Mouse (Mus musculus): ENCODE measurements around the gene Gpc4. TPM values are rescaled to one million over a fixed set of nuclear protein-coding genes. Genes with fewer than 3 reads are reported as not detected.

Gene Gpc4
- polyA plus RNA-seq, 1 experiment from 2014 or later: 5.4 TPM

DNA sequence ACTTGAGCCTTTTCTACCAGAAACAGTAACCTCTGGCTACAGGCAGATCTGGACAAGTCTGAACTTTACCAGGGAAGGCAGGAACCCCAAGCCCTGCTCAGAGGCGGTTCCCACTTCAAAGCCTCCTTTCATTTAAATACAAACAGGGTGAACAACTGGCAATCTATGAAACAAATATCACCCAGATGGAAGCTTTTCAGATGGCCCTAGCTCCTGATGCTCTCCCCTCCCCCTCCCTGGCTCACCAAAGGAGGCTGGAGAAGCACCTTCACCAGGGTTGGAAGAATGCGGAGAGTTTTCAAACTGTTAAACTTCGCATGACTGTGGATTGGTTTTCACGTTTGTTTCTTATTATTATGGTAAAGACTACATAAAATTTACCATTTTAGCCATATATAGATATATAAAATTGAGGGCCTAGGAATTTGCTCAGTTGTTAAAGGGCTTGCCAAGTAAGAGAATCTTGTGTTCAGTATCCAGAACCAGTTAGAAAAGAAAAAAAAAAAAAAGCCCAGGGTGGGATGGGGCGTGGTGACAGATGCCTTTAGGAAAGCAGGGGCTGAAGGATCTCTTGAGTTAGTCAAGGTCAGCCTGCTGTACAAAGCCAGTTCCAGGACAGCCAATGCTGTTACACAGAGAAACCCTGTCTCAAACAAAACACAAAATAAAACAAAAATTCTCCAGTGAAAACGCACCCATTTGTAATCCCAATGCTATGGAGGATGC lies 2.6 kb upstream of the Gpc4 start:
- WGBS (ENCODE audit: insufficient replicate concordance): 56% methylated on average over 6 of the region's 6 CpGs
- H3K27ac ChIP-seq (ENCODE audit: low read length): no peak overlapping the region
- no peaks in the 10 kb centered on the region for H3K36me3 ChIP-seq (ENCODE audit: control insufficient read depth, insufficient read depth)
- no peak overlapping the region for H3K4me2 ChIP-seq (ENCODE audit: low read depth, low read length)
- H3K27me3 ChIP-seq (ENCODE audit: control insufficient read depth, insufficient read depth, low read depth, low read length): peaks cover 15% of the 10 kb centered on the region
- ATAC-seq (ENCODE audit: low read depth): no peak
- H3K4me3 ChIP-seq (ENCODE audit: low read depth, low read length): no peak overlapping the region
- no peak overlapping the region for H3K9ac ChIP-seq (ENCODE audit: low read depth, low read length)
- no peaks in the 10 kb centered on the region; the same call in 1 of the 2 replicates for H3K4me1 ChIP-seq (ENCODE audit: control insufficient read depth, low read depth, low read length)
- H3K9me3 ChIP-seq (replicated peaks; ENCODE audit: control insufficient read depth, low read length): no peaks in the 10 kb centered on the region

DNA sequence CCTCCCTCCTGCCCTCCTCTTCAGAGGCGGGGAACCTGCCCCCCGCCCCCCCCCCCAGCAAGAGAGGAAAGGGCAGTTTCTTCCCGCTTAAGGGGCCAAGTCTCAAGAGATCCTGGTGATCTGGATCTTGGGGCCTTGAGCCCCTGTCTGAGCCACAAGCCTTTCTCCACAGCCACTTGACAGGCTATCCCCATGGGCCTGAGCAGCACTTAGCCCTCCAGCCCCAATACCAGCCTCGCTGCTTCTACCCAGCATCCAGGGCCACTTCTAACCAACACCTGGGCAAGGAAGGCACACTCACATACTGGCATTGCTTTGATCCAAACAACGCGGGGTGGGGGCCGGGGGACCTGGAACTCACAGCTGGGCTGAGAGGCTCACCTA lies 495 bp upstream of the Gpc4 start:
- Histone ChIP-seq H3K4me2 (ENCODE audit: low read depth, low read length) (peak overlapping the region; percentile 80), H3K9ac (ENCODE audit: low read depth, low read length) (no peak overlapping the region), H3K4me1 (ENCODE audit: control insufficient read depth, low read depth, low read length) (no peaks in the 10 kb centered on the region; the same call in 1 of the 2 replicates), H3K27me3 (ENCODE audit: control insufficient read depth, insufficient read depth, low read depth, low read length) (peaks cover 18% of the 10 kb centered on the region), H3K4me3 (ENCODE audit: low read depth, low read length) (peak overlapping the region; percentile 64), H3K27ac (ENCODE audit: low read length) (no peak overlapping the region), H3K9me3 (replicated peaks; ENCODE audit: control insufficient read depth, low read length) (no peaks in the 10 kb centered on the region), H3K36me3 (ENCODE audit: control insufficient read depth, insufficient read depth) (no peaks in the 10 kb centered on the region)
- peak; percentile 17 for ATAC-seq (ENCODE audit: low read depth)
- 37% methylated on average over 5 of the region's 7 CpGs for WGBS (ENCODE audit: insufficient replicate concordance)

DNA sequence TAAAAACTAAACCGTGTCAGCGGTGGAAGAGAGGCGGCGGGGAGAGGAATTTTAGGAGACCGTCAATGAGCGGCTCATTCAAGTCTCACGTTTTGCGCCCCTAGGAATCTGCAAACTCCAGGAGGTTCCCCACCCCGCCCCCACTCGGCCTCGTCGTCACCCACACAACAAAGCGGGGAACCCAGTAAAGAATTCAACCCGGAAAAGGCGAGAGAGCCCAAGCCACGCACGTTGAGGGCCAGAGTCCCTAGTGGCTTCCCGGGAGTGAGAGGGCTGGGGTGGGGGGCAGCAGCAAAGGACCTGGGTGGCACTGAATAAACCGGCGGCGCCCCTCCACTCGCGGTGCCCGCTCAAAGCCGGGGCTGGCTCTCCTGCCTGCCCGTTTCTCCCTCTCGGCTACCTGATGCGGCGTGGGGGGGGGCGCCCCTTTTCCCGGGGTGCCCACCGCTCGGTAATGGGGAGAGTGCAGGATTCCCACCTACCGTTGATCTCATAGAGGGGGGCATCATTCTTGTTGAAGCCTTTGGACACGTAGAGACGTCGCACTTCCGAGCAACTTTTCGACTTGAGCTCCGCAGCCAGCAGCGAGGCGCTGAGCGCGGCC lies 816 bp downstream of the Gpc4 start:
- Histone ChIP-seq H3K4me1 (ENCODE audit: control insufficient read depth, low read depth, low read length) (no peaks in the 10 kb centered on the region; the same call in 1 of the 2 replicates), H3K9ac (ENCODE audit: low read depth, low read length) (peak overlapping the region; percentile 64), H3K27ac (ENCODE audit: low read length) (no peak overlapping the region), H3K4me2 (ENCODE audit: low read depth, low read length) (peak overlapping the region; percentile 80), H3K36me3 (ENCODE audit: control insufficient read depth, insufficient read depth) (no peaks in the 10 kb centered on the region), H3K4me3 (ENCODE audit: low read depth, low read length) (peak overlapping the region; percentile 64), H3K9me3 (replicated peaks; ENCODE audit: control insufficient read depth, low read length) (no peaks in the 10 kb centered on the region), H3K27me3 (ENCODE audit: control insufficient read depth, insufficient read depth, low read depth, low read length) (peaks cover 18% of the 10 kb centered on the region)
- 16% methylated on average over 43 of the region's 44 CpGs for WGBS (ENCODE audit: insufficient replicate concordance)
- no peak for ATAC-seq (ENCODE audit: low read depth)

DNA sequence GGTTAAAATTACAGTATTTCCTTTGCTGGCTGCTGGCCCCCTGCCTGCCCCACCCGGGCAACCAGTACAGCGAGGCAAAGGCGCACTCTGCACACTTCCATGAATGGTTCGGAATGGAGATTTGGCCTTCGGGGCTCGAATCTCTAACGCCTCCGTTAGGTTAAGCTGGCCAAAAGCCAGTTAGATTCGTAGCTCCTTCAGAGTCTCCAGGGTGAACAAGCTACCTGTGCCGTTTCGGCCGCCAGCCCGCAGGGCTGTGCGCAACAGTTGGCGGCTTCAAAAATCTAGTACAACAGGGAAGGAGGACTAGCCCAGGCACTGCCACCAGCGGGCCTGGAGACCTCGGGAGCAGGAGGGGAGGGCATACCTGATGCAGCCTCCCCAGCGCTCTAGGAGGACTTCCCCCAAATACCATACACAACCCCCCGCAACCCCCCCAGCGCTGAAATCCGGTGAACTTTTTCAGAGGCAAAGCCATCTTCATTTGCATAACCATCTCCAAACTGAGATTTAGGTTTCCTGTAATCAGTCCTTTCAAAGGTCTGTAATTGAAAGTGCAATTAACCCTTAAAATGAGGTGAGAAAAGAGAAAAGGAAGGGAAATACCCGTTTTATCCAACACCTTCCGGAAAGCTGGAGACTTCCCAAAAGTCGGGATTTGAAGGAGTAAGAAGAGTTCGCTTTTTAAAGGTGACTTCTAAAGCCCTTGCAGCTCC lies 1.5 kb downstream of the Gpc4 start:
- Histone ChIP-seq H3K9me3 (replicated peaks; ENCODE audit: control insufficient read depth, low read length) (no peaks in the 10 kb centered on the region), H3K4me3 (ENCODE audit: low read depth, low read length) (peak overlapping the region; percentile 64), H3K36me3 (ENCODE audit: control insufficient read depth, insufficient read depth) (no peaks in the 10 kb centered on the region), H3K4me1 (ENCODE audit: control insufficient read depth, low read depth, low read length) (no peaks in the 10 kb centered on the region; the same call in 1 of the 2 replicates), H3K27me3 (ENCODE audit: control insufficient read depth, insufficient read depth, low read depth, low read length) (peaks cover 18% of the 10 kb centered on the region), H3K27ac (ENCODE audit: low read length) (no peak overlapping the region), H3K9ac (ENCODE audit: low read depth, low read length) (peak overlapping the region; percentile 64; the same call in 1 of the 2 replicates), H3K4me2 (ENCODE audit: low read depth, low read length) (peak overlapping the region; percentile 80)
- 25% methylated on average over 25 of the region's 25 CpGs for WGBS (ENCODE audit: insufficient replicate concordance)
- ATAC-seq (ENCODE audit: low read depth): no peak

DNA sequence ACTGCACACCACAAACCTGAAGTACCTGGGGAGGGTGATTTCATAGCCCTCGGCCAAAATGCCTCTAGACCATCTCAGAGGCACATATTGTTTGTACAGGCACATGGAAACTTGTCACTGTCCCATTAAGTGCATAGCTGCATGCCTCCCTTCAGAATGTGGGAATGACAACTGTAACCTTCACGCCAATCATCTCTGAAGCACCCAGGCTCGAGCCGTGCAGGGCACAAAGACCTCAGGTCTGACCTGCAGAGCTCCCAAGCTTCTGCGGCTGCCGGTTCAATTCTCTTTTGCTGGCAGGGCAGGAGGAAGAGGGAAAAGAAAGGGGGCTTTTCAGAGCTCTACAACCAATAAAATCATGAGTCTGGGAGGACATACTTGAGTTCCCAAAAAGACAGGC lies 2.3 kb downstream of the Gpc4 start:
- H3K4me3 ChIP-seq (ENCODE audit: low read depth, low read length): peak overlapping the region; percentile 64; the same call in 1 of the 2 replicates
- H3K4me1 ChIP-seq (ENCODE audit: control insufficient read depth, low read depth, low read length): no peaks in the 10 kb centered on the region; the same call in 1 of the 2 replicates
- H3K27ac ChIP-seq (ENCODE audit: low read length): no peak overlapping the region
- WGBS (ENCODE audit: insufficient replicate concordance): 37% methylated on average over 6 of the region's 6 CpGs
- peak overlapping the region; percentile 80 for H3K4me2 ChIP-seq (ENCODE audit: low read depth, low read length)
- peaks cover 18% of the 10 kb centered on the region for H3K27me3 ChIP-seq (ENCODE audit: control insufficient read depth, insufficient read depth, low read depth, low read length)
- no peaks in the 10 kb centered on the region for H3K9me3 ChIP-seq (replicated peaks; ENCODE audit: control insufficient read depth, low read length)
- no peak for ATAC-seq (ENCODE audit: low read depth)
- no peaks in the 10 kb centered on the region for H3K36me3 ChIP-seq (ENCODE audit: control insufficient read depth, insufficient read depth)
- H3K9ac ChIP-seq (ENCODE audit: low read depth, low read length): no peak overlapping the region

DNA sequence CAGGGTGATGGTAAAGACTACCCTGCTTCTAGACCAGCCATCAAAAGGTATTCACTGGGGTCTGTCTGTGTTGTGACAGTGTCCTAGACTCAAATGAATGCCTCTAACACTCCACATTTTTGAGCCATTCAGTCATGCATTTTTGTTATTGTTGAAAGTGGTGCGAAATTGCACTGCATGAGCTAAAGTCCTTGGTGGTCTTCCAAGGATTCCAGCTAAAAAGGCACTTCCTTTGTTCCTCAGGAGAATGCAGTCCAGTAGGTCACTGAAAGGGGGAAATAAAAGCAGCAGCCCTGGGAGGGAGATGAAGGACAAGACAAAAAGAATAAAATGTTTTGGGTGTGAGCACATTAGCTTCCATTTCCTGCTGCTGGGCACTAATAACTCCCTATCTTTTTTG lies 2.8 kb downstream of the Gpc4 start:
- Histone ChIP-seq H3K36me3 (ENCODE audit: control insufficient read depth, insufficient read depth) (no peaks in the 10 kb centered on the region), H3K4me3 (ENCODE audit: low read depth, low read length) (no peak overlapping the region), H3K4me2 (ENCODE audit: low read depth, low read length) (no peak overlapping the region), H3K4me1 (ENCODE audit: control insufficient read depth, low read depth, low read length) (no peaks in the 10 kb centered on the region; the same call in 1 of the 2 replicates), H3K9ac (ENCODE audit: low read depth, low read length) (no peak overlapping the region), H3K27me3 (ENCODE audit: control insufficient read depth, insufficient read depth, low read depth, low read length) (peaks cover 18% of the 10 kb centered on the region), H3K9me3 (replicated peaks; ENCODE audit: control insufficient read depth, low read length) (no peaks in the 10 kb centered on the region), H3K27ac (ENCODE audit: low read length) (no peak overlapping the region)
- ATAC-seq (ENCODE audit: low read depth): no peak
- WGBS (ENCODE audit: insufficient replicate concordance): 50% methylated on average over 1 of the region's 1 CpGs

DNA sequence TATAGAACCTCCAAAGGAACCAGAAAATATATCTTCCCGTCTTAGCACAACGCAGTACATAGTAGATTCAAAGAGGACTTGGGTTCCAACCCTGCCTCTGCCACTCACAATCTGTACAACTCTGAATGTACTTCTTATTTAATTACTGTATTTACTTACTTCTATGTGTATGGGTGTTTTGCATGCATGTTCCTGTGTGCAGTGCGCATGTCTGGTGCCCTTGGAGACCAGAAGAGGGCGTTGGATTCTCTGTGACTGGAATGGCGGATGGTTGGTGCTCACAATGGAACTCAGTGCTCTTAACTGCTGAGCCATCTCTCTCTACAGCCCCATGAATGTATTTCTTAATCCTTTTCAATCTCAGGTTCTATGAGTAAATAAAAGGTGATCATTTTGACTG lies 5.4 kb downstream of the Gpc4 start:
- Histone ChIP-seq H3K36me3 (ENCODE audit: control insufficient read depth, insufficient read depth) (no peaks in the 10 kb centered on the region), H3K27ac (ENCODE audit: low read length) (no peak overlapping the region), H3K9ac (ENCODE audit: low read depth, low read length) (no peak overlapping the region), H3K4me1 (ENCODE audit: control insufficient read depth, low read depth, low read length) (no peaks in the 10 kb centered on the region), H3K9me3 (replicated peaks; ENCODE audit: control insufficient read depth, low read length) (no peaks in the 10 kb centered on the region), H3K4me2 (ENCODE audit: low read depth, low read length) (no peak overlapping the region), H3K27me3 (ENCODE audit: control insufficient read depth, insufficient read depth, low read depth, low read length) (peaks cover 18% of the 10 kb centered on the region), H3K4me3 (ENCODE audit: low read depth, low read length) (no peak overlapping the region)
- WGBS (ENCODE audit: insufficient replicate concordance): 75% methylated on average over 5 of the region's 5 CpGs
- ATAC-seq (ENCODE audit: low read depth): no peak

DNA sequence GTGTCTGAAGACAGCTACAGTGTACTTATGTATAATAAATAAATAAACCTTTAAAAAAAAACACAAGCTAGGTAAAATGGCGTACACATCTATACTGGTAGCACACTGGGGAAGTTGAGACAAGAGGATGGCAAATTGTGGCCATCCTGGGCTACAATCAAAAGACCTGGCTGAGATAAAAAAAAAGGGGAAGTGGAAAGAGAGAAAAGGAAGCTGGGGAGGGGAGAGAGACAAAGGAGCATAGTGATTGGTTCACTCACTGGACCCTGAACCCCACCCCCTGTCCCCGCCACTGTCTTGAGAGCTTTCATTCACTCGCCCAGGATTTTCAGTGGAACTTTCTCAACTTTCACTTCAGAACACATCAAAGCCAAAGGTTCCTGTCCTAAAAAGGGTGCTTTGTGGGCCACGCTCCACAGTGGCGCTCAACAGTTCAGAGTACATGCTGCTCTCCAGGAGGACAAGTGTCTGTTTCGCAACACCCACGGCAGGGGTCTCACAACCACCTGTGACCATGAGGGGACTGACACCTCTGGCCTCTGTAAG lies 9.6 kb downstream of the Gpc4 start:
- H3K9ac ChIP-seq (ENCODE audit: low read depth, low read length): no peak overlapping the region
- whole genome bisulfite sequencing (ENCODE audit: insufficient replicate concordance): 64% methylated on average over 7 of the region's 7 CpGs
- peaks cover 4% of the 10 kb centered on the region; the same call in 1 of the 2 replicates for H3K4me1 ChIP-seq (ENCODE audit: control insufficient read depth, low read depth, low read length)
- no peaks in the 10 kb centered on the region; the same call in 1 of the 2 replicates for H3K27me3 ChIP-seq (ENCODE audit: control insufficient read depth, insufficient read depth, low read depth, low read length)
- ATAC-seq (ENCODE audit: low read depth): 0 out of 2 replicates have a peak, but pooled peaks have one; percentile 14
- H3K4me2 ChIP-seq (ENCODE audit: low read depth, low read length): no peak overlapping the region
- no peaks in the 10 kb centered on the region for H3K9me3 ChIP-seq (replicated peaks; ENCODE audit: control insufficient read depth, low read length)
- H3K27ac ChIP-seq (ENCODE audit: low read length): no peak overlapping the region
- H3K36me3 ChIP-seq (ENCODE audit: control insufficient read depth, insufficient read depth): no peaks in the 10 kb centered on the region
- no peak overlapping the region for H3K4me3 ChIP-seq (ENCODE audit: low read depth, low read length)

All from liver, embryonic 16.5 days (tissue).